Mouse (Mus musculus) forebrain, embryonic 15.5 days (tissue): ENCODE measurements around the gene Agtrap. TPM values are rescaled to one million over a fixed set of nuclear protein-coding genes. Genes with fewer than 3 reads are reported as not detected.

Experiments used
- ATAC-seq: fragments of 200-750 bp; cut with Nextera tagmentation; replicated peaks from 2 replicates; pipeline ENCODE4 v1.8.0; 2017; ENCODE audit warnings: mild to moderate bottlenecking, moderate TSS enrichment, moderate library complexity
- H3K27ac ChIP-seq: fragments of 300-500 bp; sonication (generic); replicated peaks from 2 replicates; pipeline ENCODE4 v1.5.1; 2015; ENCODE audit warnings: mild to moderate bottlenecking, inconsistent platforms
- H3K27me3 ChIP-seq: fragments of 300-500 bp; sonication (generic); 2 replicates; pipeline ENCODE4 v1.6.1; 2015; ENCODE audit warnings: inconsistent platforms
- H3K36me3 ChIP-seq: fragments of 300-500 bp; sonication (generic); 2 replicates; pipeline ENCODE4 v1.6.1; 2015; ENCODE audit warnings: mild to moderate bottlenecking, inconsistent platforms
- H3K4me1 ChIP-seq: fragments of 300-500 bp; sonication (generic); 2 replicates; pipeline ENCODE4 v1.6.1; 2015; ENCODE audit warnings: inconsistent platforms
- H3K4me2 ChIP-seq: fragments of 300-500 bp; sonication (generic); replicated peaks from 2 replicates; pipeline ENCODE4 v1.6.1; 2015; ENCODE audit warnings: mild to moderate bottlenecking, inconsistent platforms
- H3K4me3 ChIP-seq: fragments of 300-500 bp; sonication (generic); 2 replicates; pipeline ENCODE4 v1.5.1; 2015; ENCODE audit warnings: mild to moderate bottlenecking, inconsistent platforms
- H3K9ac ChIP-seq: fragments of 300-500 bp; sonication (generic); replicated peaks from 2 replicates; pipeline ENCODE4 v1.6.1; 2015; ENCODE audit warnings: mild to moderate bottlenecking, inconsistent platforms
- H3K9me3 ChIP-seq: fragments of 300-500 bp; sonication (generic); 2 replicates; pipeline ENCODE4 v1.6.1; 2016; ENCODE audit warnings: inconsistent platforms
- WGBS: fragments of 180-500 bp; shearing (Covaris S2); methylation state at CpG from one replicate; pipeline ENCODE4 v1.1.7; 2015; ENCODE audit warnings: mixed read lengths; 5-methylcytosine and 5-hydroxymethylcytosine counted together
- polyA plus RNA-seq: library from polyadenylated mRNA; unstranded; fragments of >200 nt; fragmentation: Nextera tagmentation; extraction: Ambion mirVana; gene quantifications from 2 replicates; pipeline ENCODE4 v1.2.1, GENCODE M21; 2015

Agtrap gene
- polyA plus RNA-seq, 1 experiment from 2014 or later = 5.6 TPM

DNA sequence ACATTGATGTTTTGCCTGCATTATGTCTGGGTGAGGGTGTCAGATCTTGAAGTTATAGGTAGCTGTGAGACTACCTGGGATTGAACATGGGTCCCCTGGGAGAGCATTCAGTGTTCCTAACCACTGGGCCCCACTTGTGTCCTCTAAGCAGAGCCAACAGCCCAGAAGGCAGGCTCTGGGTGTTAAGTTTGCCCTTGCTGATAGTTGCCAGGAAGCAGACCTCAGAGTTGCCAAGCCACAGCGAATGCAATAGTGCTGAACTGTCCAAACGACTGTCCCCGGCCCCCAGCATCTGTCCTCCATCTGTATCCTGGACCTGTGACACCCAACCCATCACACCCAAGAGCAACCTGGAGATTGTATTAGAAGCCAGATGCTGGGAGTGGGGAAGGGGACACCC is 10.8 kb upstream of the Agtrap start:
- 94% methylated on average over 3 of the region's 3 CpGs for WGBS
- Histone ChIP-seq H3K27ac (no peak overlapping the region), H3K4me3 (no peak overlapping the region), H3K27me3 (no peaks in the 10 kb centered on the region), H3K9ac (no peak overlapping the region), H3K4me2 (no peak overlapping the region), H3K4me1 (peaks cover 11% of the 10 kb centered on the region), H3K36me3 (0 out of 2 replicates have a peak, but pooled peaks cover 5% of the 10 kb centered on the region), H3K9me3 (no peaks in the 10 kb centered on the region)
- no peak for ATAC-seq

DNA sequence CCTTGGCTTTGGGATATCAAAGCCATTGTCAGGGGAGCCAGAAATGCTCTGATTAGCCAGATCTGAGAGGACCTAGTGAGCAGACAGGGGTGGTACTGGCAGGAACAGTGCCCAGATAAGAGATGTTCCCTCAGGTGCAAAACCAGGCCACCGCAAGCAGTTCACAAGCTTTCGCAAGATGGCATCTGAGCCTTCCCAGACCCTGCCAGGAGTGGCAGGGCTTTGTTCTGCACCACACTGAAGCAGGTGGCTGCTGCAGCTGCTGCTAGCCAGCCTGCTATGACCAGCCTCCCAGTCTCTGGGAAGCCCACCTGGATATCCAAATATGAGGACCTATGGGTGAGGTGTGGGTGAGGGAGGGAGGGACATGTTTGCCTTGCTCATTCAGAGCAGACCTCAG is 10.1 kb upstream of the Agtrap start:
- ATAC-seq = no peak
- Histone ChIP-seq H3K4me3 (no peak overlapping the region), H3K9me3 (no peaks in the 10 kb centered on the region), H3K27me3 (no peaks in the 10 kb centered on the region), H3K36me3 (0 out of 2 replicates have a peak, but pooled peaks cover 5% of the 10 kb centered on the region), H3K9ac (no peak overlapping the region), H3K4me1 (peaks cover 11% of the 10 kb centered on the region), H3K4me2 (no peak overlapping the region), H3K27ac (no peak overlapping the region)
- WGBS = 91% methylated on average over 2 of the region's 2 CpGs

GRCm38 (mm10) chr4:148095081-148095480 is 7.2 kb upstream of the Agtrap start:
- no peaks in the 10 kb centered on the region for H3K36me3 ChIP-seq
- no peak overlapping the region for H3K4me3 ChIP-seq
- no peaks in the 10 kb centered on the region for H3K4me1 ChIP-seq
- 75% methylated on average over 4 of the region's 4 CpGs for WGBS
- no peak overlapping the region for H3K9ac ChIP-seq
- no peak overlapping the region for H3K4me2 ChIP-seq
- no peak for ATAC-seq
- H3K9me3 ChIP-seq = no peaks in the 10 kb centered on the region
- H3K27me3 ChIP-seq = no peaks in the 10 kb centered on the region
- no peak overlapping the region for H3K27ac ChIP-seq

GRCm38 (mm10) chr4:148094161-148094560 is 6.3 kb upstream of the Agtrap start:
- Histone ChIP-seq H3K9me3 (no peaks in the 10 kb centered on the region), H3K36me3 (no peaks in the 10 kb centered on the region), H3K4me3 (no peak overlapping the region), H3K27ac (no peak overlapping the region), H3K4me1 (no peaks in the 10 kb centered on the region), H3K4me2 (no peak overlapping the region), H3K9ac (no peak overlapping the region), H3K27me3 (no peaks in the 10 kb centered on the region)
- WGBS = 68% methylated on average over 5 of the region's 5 CpGs
- ATAC-seq = no peak

DNA sequence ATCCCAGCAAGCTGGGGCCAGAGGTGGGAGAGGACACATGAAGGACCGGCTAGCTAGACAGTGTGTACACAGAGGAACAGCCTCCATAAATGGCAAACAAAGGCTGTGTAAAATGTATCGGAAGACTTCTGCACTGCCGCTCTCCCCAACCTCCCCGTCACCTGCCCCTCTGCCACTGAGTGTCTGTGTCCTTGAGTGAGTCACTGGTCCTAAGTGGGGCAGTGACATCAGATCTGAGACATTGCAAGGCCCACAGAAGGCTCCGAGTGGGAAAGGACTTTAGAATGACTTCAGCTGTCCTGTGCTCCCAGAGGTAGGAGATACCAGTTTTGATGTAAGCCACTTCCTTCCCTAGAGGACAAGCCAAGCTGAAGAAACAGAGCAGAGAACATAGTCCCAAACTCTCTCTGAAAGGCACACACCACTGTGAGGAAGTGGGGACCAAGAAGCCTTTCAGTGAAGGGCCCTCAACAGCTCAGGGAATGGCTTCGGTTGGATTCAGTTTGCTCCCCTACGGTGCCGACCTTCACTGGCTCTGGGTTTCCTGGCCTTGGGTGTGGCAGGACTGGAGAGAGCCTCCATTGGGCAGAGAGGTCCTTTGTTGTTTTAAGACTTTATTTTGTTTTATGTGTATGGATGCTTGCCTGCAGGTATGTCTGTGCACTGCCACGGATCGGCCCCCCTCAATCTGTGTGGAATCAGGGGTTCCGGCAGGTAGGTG is 4.9 kb upstream of the Agtrap start:
- Histone ChIP-seq H3K4me1 (peaks cover 7% of the 10 kb centered on the region), H3K27me3 (no peaks in the 10 kb centered on the region), H3K36me3 (no peaks in the 10 kb centered on the region), H3K9me3 (no peaks in the 10 kb centered on the region), H3K27ac (no peak overlapping the region), H3K4me3 (no peak overlapping the region), H3K4me2 (no peak overlapping the region), H3K9ac (no peak overlapping the region)
- no peak for ATAC-seq
- WGBS = 92% methylated on average over 11 of the region's 11 CpGs

- no peak overlapping the region for H3K27ac ChIP-seq
- ATAC-seq = no peak
- H3K4me3 ChIP-seq = no peak overlapping the region
- no peak overlapping the region for H3K4me2 ChIP-seq
- no peaks in the 10 kb centered on the region for H3K36me3 ChIP-seq
- WGBS = 100% methylated on average over 1 of the region's 1 CpGs
- no peaks in the 10 kb centered on the region for H3K9me3 ChIP-seq
- no peaks in the 10 kb centered on the region for H3K27me3 ChIP-seq
- H3K4me1 ChIP-seq = peaks cover 15% of the 10 kb centered on the region
- H3K9ac ChIP-seq = no peak overlapping the region
Measured at GRCm38 (mm10) chr4:148091181-148091580, 3.4 kb upstream of the Agtrap start.

GRCm38 (mm10) chr4:148089166-148089565 is 1.3 kb upstream of the Agtrap start:
- Histone ChIP-seq H3K9me3 (no peaks in the 10 kb centered on the region), H3K4me1 (peaks cover 15% of the 10 kb centered on the region), H3K27me3 (no peaks in the 10 kb centered on the region), H3K36me3 (no peaks in the 10 kb centered on the region), H3K9ac (no peak overlapping the region), H3K4me3 (no peak overlapping the region), H3K4me2 (no peak overlapping the region), H3K27ac (no peak overlapping the region)
- no peak for ATAC-seq
- WGBS = 63% methylated on average over 4 of the region's 4 CpGs

GRCm38 (mm10) chr4:148087091-148087906 is 532 bp downstream of the Agtrap start:
- Histone ChIP-seq H3K27ac (0 out of 2 replicates have a peak overlapping the region, but pooled peaks have one; percentile 10), H3K4me3 (peak overlapping the region; percentile 52)
- peak; percentile 57 for ATAC-seq

GRCm38 (mm10) chr4:148085907-148086305 is 1.9 kb downstream of the Agtrap start:
- WGBS = 76% methylated on average over 3 of the region's 3 CpGs
- H3K9me3 ChIP-seq = no peaks in the 10 kb centered on the region
- no peaks in the 10 kb centered on the region for H3K36me3 ChIP-seq
- no peak for ATAC-seq
- H3K4me2 ChIP-seq = no peak overlapping the region
- no peak overlapping the region for H3K27ac ChIP-seq
- H3K4me3 ChIP-seq = no peak overlapping the region
- no peak overlapping the region for H3K9ac ChIP-seq
- H3K4me1 ChIP-seq = peaks cover 15% of the 10 kb centered on the region
- no peaks in the 10 kb centered on the region for H3K27me3 ChIP-seq

More at GRCm38 (mm10) chr4:148087091-148087906, 532 bp downstream of the Agtrap start:
- 3% methylated on average over 30 of the region's 30 CpGs for WGBS
- Histone ChIP-seq H3K27me3 (no peaks in the 10 kb centered on the region), H3K36me3 (no peaks in the 10 kb centered on the region), H3K9ac (peak overlapping the region; percentile 48), H3K4me2 (peak overlapping the region; percentile 77), H3K9me3 (no peaks in the 10 kb centered on the region), H3K4me1 (peaks cover 15% of the 10 kb centered on the region)

DNA sequence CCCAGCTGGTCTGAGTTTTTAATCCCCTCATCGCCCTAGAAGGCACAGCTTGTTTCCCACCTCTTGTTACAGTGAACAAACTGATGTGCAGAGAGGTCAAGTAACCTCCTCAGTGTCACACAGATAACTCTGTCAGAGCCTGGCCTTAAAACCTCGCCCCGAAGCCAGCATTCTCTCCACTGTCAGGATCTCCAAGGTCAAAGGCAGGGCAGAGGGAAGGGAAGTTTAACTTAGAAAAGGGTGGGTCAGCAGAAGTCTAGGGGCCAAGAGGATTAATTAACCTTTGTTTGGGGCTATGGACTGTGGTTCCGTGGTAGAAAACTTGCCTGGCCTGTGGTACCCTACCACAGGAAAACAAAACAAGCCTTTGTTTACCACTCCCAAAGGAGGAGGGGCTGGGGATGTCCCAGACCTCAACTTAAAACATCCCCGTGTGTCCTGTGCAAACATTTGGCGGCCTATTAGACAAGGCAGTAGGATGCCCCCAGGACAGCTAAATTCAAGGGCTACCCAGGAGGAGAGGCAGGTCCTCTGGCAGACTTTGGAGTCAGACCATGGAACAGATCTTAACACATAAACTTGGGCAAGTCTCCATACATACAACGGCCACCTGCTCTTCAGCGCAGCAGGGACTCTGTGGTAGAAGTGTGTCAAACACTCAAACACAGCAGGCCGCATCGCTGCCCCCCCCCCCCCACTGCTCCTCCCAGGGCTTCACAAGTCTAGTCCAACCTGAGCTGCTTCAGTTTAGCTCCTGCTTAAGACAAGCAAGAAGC is 2.5 kb downstream of the Agtrap start:
- ATAC-seq = no peak
- Histone ChIP-seq H3K9me3 (no peaks in the 10 kb centered on the region), H3K36me3 (no peaks in the 10 kb centered on the region), H3K27me3 (no peaks in the 10 kb centered on the region), H3K4me2 (no peak overlapping the region), H3K27ac (no peak overlapping the region), H3K4me3 (no peak overlapping the region), H3K9ac (no peak overlapping the region), H3K4me1 (peaks cover 15% of the 10 kb centered on the region)
- WGBS = 50% methylated on average over 10 of the region's 10 CpGs

DNA sequence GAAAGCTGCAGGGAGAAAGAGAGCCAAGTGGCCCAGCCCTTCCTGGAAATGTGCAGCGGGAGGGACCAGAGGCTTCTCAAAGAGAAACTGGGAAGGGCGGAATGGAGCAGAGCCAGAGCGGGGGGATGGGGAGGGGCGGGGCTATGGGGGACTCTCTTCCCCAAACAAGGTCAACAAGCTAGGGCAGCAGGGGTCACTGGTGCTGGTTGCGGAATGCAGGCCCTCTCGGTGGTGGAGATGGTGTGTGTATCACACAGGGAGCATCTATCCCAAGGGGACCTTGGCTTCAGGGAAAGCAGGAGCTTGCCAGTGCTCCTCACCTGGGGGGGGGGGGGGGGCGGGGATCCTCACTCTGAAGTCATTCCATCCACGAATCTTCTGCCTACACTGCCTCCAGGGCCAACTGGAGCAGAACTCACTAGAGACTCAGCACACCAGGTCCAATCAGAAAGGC is 3.5 kb downstream of the Agtrap start:
- Histone ChIP-seq H3K9ac (no peak overlapping the region), H3K4me1 (peaks cover 15% of the 10 kb centered on the region), H3K27ac (no peak overlapping the region), H3K4me2 (no peak overlapping the region), H3K9me3 (no peaks in the 10 kb centered on the region), H3K36me3 (no peaks in the 10 kb centered on the region), H3K27me3 (no peaks in the 10 kb centered on the region), H3K4me3 (no peak overlapping the region)
- no peak for ATAC-seq
- WGBS = 20% methylated on average over 8 of the region's 8 CpGs
